Mouse (Mus musculus): ENCODE data around the gene Gm28490. TPM values are rescaled to one million over a fixed set of nuclear protein-coding genes. Genes with fewer than 3 reads are reported as not detected.
"Not testable (repeated sequence)": the region's sequence is repeated elsewhere in the genome, so short reads cannot be mapped to it uniquely, and the experiment has no call there.

The Gm28490 gene
- polyA plus RNA-seq (2012; rRNA removed) = not detected in 2 replicates

GRCm38 (mm10) chrY:31634656-31635055 lies at the start of gene Gm28490:
Gm28490 (minus strand) TSS chrY:31634756.
- DNase-seq (ENCODE audit: low read depth, low spot score) = not testable (repeated sequence)
- no CpG with 5 or more reads among the region's 8 CpGs for WGBS

Data from large intestine, adult 2 months (tissue).